Mouse (Mus musculus): ENCODE measurements at regions not wholly inside any gene's neighbourhood (a gene's known extent, or its start where the extent isn't known, plus 50 kb on each side); places are given as distances from the start of the nearest gene placed in this dataset.

GRCm38 (mm10) chr9:24833766-24834165 is 59.7 kb upstream of the Tbx20 start:
- DNase-seq (ENCODE audit: low spot score in 2 of 2): no peak

GRCm38 (mm10) chr9:24848210-24848609 is 74.1 kb upstream of the Tbx20 start:
- DNase-seq (ENCODE audit: low spot score in 2 of 2): no peak

GRCm38 (mm10) chr9:24859459-24859858 is 85.4 kb upstream of the Tbx20 start:
- no peak for DNase-seq (ENCODE audit: low spot score in 2 of 2)

GRCm38 (mm10) chr9:24866390-24867173 is 92.5 kb upstream of the Tbx20 start:
- no peak for DNase-seq (ENCODE audit: low spot score in 2 of 2)

GRCm38 (mm10) chr9:24868746-24869145 is 94.6 kb upstream of the Tbx20 start:
- no peak for DNase-seq (ENCODE audit: low spot score in 2 of 2)

- no peak for DNase-seq (ENCODE audit: low spot score in 2 of 2)
Observed at GRCm38 (mm10) chr9:24874434-24875143, 100.5 kb upstream of the Tbx20 start.

GRCm38 (mm10) chr9:24878384-24879174 is 104.5 kb upstream of the Tbx20 start:
- DNase-seq (ENCODE audit: low spot score in 2 of 2): no peak

GRCm38 (mm10) chr9:24879662-24880061 is 105.6 kb upstream of the Tbx20 start:
- no peak for DNase-seq (ENCODE audit: low spot score in 2 of 2)

GRCm38 (mm10) chr9:24884011-24884410 is 109.9 kb upstream of the Tbx20 start:
- DNase-seq (ENCODE audit: low spot score in 2 of 2): no peak

GRCm38 (mm10) chr9:24888282-24888681 is 114.2 kb upstream of the Tbx20 start:
- DNase-seq (ENCODE audit: low spot score in 2 of 2): no peak

- no peak for DNase-seq (ENCODE audit: low spot score in 2 of 2)
Observed at GRCm38 (mm10) chr9:24896498-24897261, 122.6 kb upstream of the Tbx20 start.

- no peak for DNase-seq (ENCODE audit: low spot score in 2 of 2)
Observed at GRCm38 (mm10) chr9:24899206-24899928, 125.3 kb upstream of the Tbx20 start.

- no peak for DNase-seq (ENCODE audit: low spot score in 2 of 2)
Observed at GRCm38 (mm10) chr9:24903706-24904105, 129.6 kb upstream of the Tbx20 start.

GRCm38 (mm10) chr9:24909086-24909979 is 135.2 kb upstream of the Tbx20 start:
- peak; percentile 11 to 13 for DNase-seq (ENCODE audit: low spot score in 2 of 2)

- no peak for DNase-seq (ENCODE audit: low spot score in 2 of 2)
Observed at GRCm38 (mm10) chr9:24910738-24911137, 136.6 kb upstream of the Tbx20 start.

- no peak for DNase-seq (ENCODE audit: low spot score in 2 of 2)
Observed at GRCm38 (mm10) chr9:24920031-24920445, 145.9 kb upstream of the Tbx20 start.

- no peak for DNase-seq (ENCODE audit: low spot score in 2 of 2)
Observed at GRCm38 (mm10) chr9:24922051-24922860, 148.2 kb upstream of the Tbx20 start.

- no peak for DNase-seq (ENCODE audit: low spot score in 2 of 2)
Observed at GRCm38 (mm10) chr9:24923514-24923913, 149.4 kb upstream of the Tbx20 start.

All from left cerebral cortex, adult 18-20 months (tissue).